Mouse (Mus musculus): Measurements from ENCODE around the gene Syt17.

DNA sequence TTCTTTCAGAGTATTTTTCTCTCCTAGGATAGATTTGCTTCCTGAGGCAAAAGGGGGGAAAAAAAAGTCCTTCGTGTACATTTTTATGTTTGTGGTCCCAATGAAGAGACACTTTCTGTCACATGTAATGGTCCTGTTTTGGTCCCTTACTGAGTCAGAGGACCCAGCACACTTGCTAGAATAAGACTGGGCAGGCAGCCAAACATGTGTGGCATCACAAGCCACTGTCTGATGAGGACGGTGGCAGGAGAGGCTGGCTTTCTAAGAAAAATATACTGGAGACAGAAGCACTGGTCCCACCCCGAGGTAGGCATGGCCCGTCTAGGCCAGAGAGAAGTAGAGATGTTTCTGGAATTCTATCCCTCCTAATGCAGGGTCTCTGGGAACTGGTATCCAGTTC lies 5.7 kb upstream of the Syt17 start:
- TF ChIP-seq MAFK (IDR thresholded peaks at IDR 0.05; ENCODE audit: insufficient read depth, low read depth, low read length): no peak
- TF ChIP-seq ZC3H11A (IDR thresholded peaks at IDR 0.05; ENCODE audit: borderline replicate concordance, low read depth, low read length): no peak
- no peak for TF ChIP-seq HCFC1 (IDR thresholded peaks at IDR 0.05; ENCODE audit: borderline replicate concordance, insufficient read depth, low read length)
- no peak for TF ChIP-seq CHD2 (IDR thresholded peaks at IDR 0.05; ENCODE audit: low read depth, low read length)
